Mouse (Mus musculus) limb, embryonic 12.5 days (tissue): ENCODE data around the gene Cd52. TPM values are rescaled to one million over a fixed set of nuclear protein-coding genes. Genes with fewer than 3 reads are reported as not detected.
A peak's percentile ranks its signal among the peaks of the same experiment; 100 is the strongest.
"Not testable (repeated sequence)": the region's sequence is repeated elsewhere in the genome, so short reads cannot be mapped to it uniquely, and the experiment has no call there.

Source experiments
- ATAC-seq: fragments of 200-750 bp; cut with Nextera tagmentation; 2 replicates; pipeline ENCODE4 v1.8.0; 2017; ENCODE audit warnings: low read depth, moderate TSS enrichment; ENCODE audit not compliant: insufficient number of reproducible peaks, insufficient read depth, low FRiP score, low TSS enrichment
- H3K27ac ChIP-seq: fragments of 300-500 bp; sonication (generic); 2 replicates; pipeline ENCODE4 v1.5.1; 2016; ENCODE audit warnings: mild to moderate bottlenecking, moderate library complexity
- H3K27me3 ChIP-seq: fragments of 300-500 bp; sonication (generic); 2 replicates; pipeline ENCODE4 v1.6.1; 2016; ENCODE audit warnings: mild to moderate bottlenecking, moderate library complexity
- H3K36me3 ChIP-seq: fragments of 300-500 bp; sonication (generic); 2 replicates; pipeline ENCODE4 v1.6.1; 2016; ENCODE audit warnings: mild to moderate bottlenecking, moderate library complexity
- H3K4me1 ChIP-seq: fragments of 300-500 bp; sonication (generic); replicated peaks from 2 replicates; pipeline ENCODE4 v1.6.1; 2016
- H3K4me2 ChIP-seq: fragments of 300-500 bp; sonication (generic); 2 replicates; pipeline ENCODE4 v1.6.1; 2016; ENCODE audit warnings: mild to moderate bottlenecking, moderate library complexity
- H3K4me3 ChIP-seq: fragments of 300-500 bp; sonication (generic); replicated peaks from 2 replicates; pipeline ENCODE4 v1.5.1; 2016; ENCODE audit warnings: mild to moderate bottlenecking
- H3K9ac ChIP-seq: fragments of 300-500 bp; sonication (generic); replicated peaks from 2 replicates; pipeline ENCODE4 v1.6.1; 2016; ENCODE audit warnings: mild to moderate bottlenecking, moderate library complexity
- H3K9me3 ChIP-seq: fragments of 300-500 bp; sonication (generic); 2 replicates; pipeline ENCODE4 v1.6.1; 2016; ENCODE audit warnings: mild to moderate bottlenecking, moderate library complexity
- WGBS: fragments of 180-500 bp; shearing (Covaris S2); methylation state at CpG from one replicate; pipeline ENCODE4 v1.1.7; 2016; 5-methylcytosine and 5-hydroxymethylcytosine counted together
- polyA plus RNA-seq: library from polyadenylated mRNA; unstranded; fragments of >200 nt; fragmentation: Nextera tagmentation; extraction: Ambion mirVana; gene quantifications from 2 replicates; pipeline ENCODE4 v1.2.1, GENCODE M21; 2016

Gene Cd52
- 7.7 and 7.9 TPM in 2 replicates for polyA plus RNA-seq

- H3K4me3 ChIP-seq: no peak within 1 kb of the TSS
- H3K9ac ChIP-seq: no peak within 1 kb of the TSS
- H3K9me3 ChIP-seq: no peaks in the 10 kb centered on the region
- no peaks in the 10 kb centered on the region for H3K27me3 ChIP-seq
- no peaks in the 10 kb centered on the region for H3K36me3 ChIP-seq
- no peak within 1 kb of the TSS for H3K4me2 ChIP-seq
- no peak within 1 kb of the TSS for H3K27ac ChIP-seq
- ATAC-seq: no peak
- H3K4me1 ChIP-seq: no peaks in the 10 kb centered on the region
- 69% methylated on average over 3 of the region's 3 CpGs for WGBS
Observed at GRCm38 (mm10) chr4:134094923-134095547, at the start of gene Cd52. Gene Cd52 (minus strand): TSS chr4:134095082.

GRCm38 (mm10) chr4:134144297-134144696, 49.4 kb upstream of the Cd52 start:
- not testable (repeated sequence) for H3K27me3 ChIP-seq, ATAC-seq, H3K4me1 ChIP-seq, H3K4me3 ChIP-seq, H3K9me3 ChIP-seq, H3K9ac ChIP-seq, H3K27ac ChIP-seq, H3K4me2 ChIP-seq
- H3K36me3 ChIP-seq: peaks cover 37% of the 10 kb centered on the region
- 91% methylated on average over 5 of the region's 5 CpGs for WGBS

DNA sequence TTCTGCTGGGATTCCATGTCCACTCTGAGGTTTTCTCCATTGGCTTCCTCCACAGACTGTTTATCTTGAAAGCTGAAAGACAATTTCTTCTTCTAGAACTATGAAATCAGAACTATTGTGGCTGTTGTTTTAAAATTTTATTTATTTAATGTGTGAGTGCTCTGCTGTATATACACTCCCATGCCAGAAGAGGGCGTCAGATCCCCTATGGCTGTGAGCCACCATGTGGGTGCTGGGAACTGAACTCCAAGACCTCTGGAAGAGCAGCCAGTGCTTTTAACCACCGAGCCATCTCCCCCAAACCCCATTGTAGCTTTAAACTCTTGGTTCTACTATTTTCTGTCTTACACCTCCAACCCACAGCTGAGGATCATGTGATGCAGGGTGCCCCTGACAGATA, 44.0 kb upstream of the Cd52 start:
- peaks cover 19% of the 10 kb centered on the region for H3K36me3 ChIP-seq
- H3K4me2 ChIP-seq: no peak overlapping the region
- no peak overlapping the region for H3K27ac ChIP-seq
- peaks cover 21% of the 10 kb centered on the region for H3K4me1 ChIP-seq
- WGBS: 86% methylated on average over 2 of the region's 2 CpGs
- H3K9me3 ChIP-seq: no peaks in the 10 kb centered on the region
- ATAC-seq: no peak
- H3K9ac ChIP-seq: no peak overlapping the region
- H3K27me3 ChIP-seq: no peaks in the 10 kb centered on the region
- H3K4me3 ChIP-seq: no peak overlapping the region

DNA sequence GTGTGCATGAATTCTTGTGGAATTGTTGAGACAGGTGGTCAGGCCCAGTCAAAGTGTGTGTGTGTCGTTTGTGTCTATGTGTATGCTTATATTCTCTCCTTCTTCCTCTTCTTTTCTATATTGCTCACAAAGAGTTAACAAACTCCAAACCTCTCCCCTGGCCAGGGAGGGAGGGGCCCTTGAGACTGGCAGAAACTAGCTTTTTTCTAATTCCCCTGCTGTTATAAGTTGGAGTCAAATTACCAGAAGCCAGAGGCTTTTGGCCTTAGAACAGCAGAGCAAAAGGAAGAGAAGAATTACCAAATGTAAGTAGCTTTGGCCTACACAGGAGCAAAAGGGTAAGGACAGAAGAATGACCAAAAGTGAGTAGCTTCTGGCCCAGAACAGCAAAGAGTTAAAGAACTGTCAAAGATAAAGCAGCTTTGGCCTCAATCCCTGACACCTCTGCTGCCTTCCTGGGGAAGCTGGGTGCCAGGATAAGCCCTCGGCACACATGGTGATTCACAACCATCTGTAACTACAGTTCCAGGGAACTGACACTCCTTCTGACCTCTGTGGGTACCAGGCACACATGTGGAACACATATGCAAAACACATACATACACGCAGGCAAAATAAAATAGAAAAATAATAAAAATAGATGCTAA, 41.5 kb upstream of the Cd52 start:
- Histone ChIP-seq H3K4me2 (peak overlapping the region; percentile 37), H3K9ac (0 out of 2 replicates have a peak overlapping the region, but pooled peaks have one; percentile 23), H3K4me3 (no peak overlapping the region), H3K9me3 (no peaks in the 10 kb centered on the region), H3K27me3 (no peaks in the 10 kb centered on the region), H3K4me1 (peaks cover 21% of the 10 kb centered on the region), H3K36me3 (peaks cover 20% of the 10 kb centered on the region; the same call in 1 of the 2 replicates), H3K27ac (peak overlapping the region; percentile 88)
- WGBS: 20% methylated on average over 3 of the region's 3 CpGs
- ATAC-seq: no peak

DNA sequence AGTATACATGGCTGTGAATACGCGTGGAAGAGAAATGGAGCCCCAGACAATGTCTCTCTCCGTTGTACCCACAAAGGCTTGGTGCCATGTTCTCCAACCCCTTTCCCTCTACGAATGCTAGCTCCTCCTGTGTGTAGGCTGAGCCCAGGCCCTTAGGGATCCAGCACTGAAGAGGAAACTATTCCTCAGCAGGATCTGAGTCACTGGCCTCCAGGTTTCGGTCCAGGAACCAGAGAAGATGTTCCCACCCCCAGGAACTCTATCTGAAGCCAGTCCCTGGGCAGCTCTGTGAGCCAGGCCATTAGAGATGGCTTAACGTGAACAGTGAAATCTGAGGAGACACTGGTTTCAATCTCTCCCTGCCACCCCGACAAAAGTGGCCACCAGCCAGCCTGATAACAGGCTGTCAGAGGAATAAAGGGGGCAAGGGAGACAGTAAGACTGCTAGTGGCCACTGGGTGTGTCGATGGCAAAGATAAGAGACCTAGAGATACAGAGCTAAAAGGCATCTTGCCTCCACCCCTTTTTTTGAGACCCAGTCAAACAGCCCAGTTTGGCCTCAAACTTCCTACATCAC, 37.7 kb upstream of the Cd52 start:
- Histone ChIP-seq H3K9ac (no peak overlapping the region), H3K4me1 (peaks cover 44% of the 10 kb centered on the region), H3K27ac (no peak overlapping the region), H3K27me3 (no peaks in the 10 kb centered on the region), H3K4me2 (no peak overlapping the region), H3K4me3 (no peak overlapping the region), H3K36me3 (peaks cover 22% of the 10 kb centered on the region; the same call in 1 of the 2 replicates), H3K9me3 (no peaks in the 10 kb centered on the region)
- 73% methylated on average over 8 of the region's 8 CpGs for WGBS
- ATAC-seq: no peak

GRCm38 (mm10) chr4:134132117-134132516, 37.2 kb upstream of the Cd52 start:
- H3K27ac ChIP-seq: no peak overlapping the region
- WGBS: 92% methylated on average over 3 of the region's 3 CpGs
- no peak for ATAC-seq
- H3K36me3 ChIP-seq: peaks cover 25% of the 10 kb centered on the region; the same call in 1 of the 2 replicates
- H3K9ac ChIP-seq: no peak overlapping the region
- no peak overlapping the region for H3K4me2 ChIP-seq
- no peaks in the 10 kb centered on the region for H3K27me3 ChIP-seq
- no peaks in the 10 kb centered on the region for H3K9me3 ChIP-seq
- no peak overlapping the region for H3K4me3 ChIP-seq
- peaks cover 44% of the 10 kb centered on the region for H3K4me1 ChIP-seq

- Histone ChIP-seq H3K27ac (peak overlapping the region; percentile 91), H3K27me3 (no peaks in the 10 kb centered on the region), H3K4me3 (peak overlapping the region; percentile 86), H3K4me1 (peaks cover 31% of the 10 kb centered on the region), H3K4me2 (peak overlapping the region; percentile 83), H3K36me3 (peaks cover 40% of the 10 kb centered on the region; the same call in 1 of the 2 replicates), H3K9ac (peak overlapping the region; percentile 82), H3K9me3 (no peaks in the 10 kb centered on the region)
- 28% methylated on average over 6 of the region's 6 CpGs for WGBS
- no peak for ATAC-seq
Observed at GRCm38 (mm10) chr4:134129482-134129881, 34.6 kb upstream of the Cd52 start.

GRCm38 (mm10) chr4:134128983-134129362, 34.1 kb upstream of the Cd52 start:
- no peaks in the 10 kb centered on the region for H3K9me3 ChIP-seq
- H3K27ac ChIP-seq: peak overlapping the region; percentile 91
- peaks cover 31% of the 10 kb centered on the region for H3K4me1 ChIP-seq
- peak; percentile 57 for ATAC-seq
- peaks cover 40% of the 10 kb centered on the region; the same call in 1 of the 2 replicates for H3K36me3 ChIP-seq
- peak overlapping the region; percentile 82 for H3K9ac ChIP-seq
- H3K4me2 ChIP-seq: peak overlapping the region; percentile 83
- H3K27me3 ChIP-seq: no peaks in the 10 kb centered on the region
- H3K4me3 ChIP-seq: peak overlapping the region; percentile 86
- WGBS: under 1% methylated on average over 14 of the region's 14 CpGs

DNA sequence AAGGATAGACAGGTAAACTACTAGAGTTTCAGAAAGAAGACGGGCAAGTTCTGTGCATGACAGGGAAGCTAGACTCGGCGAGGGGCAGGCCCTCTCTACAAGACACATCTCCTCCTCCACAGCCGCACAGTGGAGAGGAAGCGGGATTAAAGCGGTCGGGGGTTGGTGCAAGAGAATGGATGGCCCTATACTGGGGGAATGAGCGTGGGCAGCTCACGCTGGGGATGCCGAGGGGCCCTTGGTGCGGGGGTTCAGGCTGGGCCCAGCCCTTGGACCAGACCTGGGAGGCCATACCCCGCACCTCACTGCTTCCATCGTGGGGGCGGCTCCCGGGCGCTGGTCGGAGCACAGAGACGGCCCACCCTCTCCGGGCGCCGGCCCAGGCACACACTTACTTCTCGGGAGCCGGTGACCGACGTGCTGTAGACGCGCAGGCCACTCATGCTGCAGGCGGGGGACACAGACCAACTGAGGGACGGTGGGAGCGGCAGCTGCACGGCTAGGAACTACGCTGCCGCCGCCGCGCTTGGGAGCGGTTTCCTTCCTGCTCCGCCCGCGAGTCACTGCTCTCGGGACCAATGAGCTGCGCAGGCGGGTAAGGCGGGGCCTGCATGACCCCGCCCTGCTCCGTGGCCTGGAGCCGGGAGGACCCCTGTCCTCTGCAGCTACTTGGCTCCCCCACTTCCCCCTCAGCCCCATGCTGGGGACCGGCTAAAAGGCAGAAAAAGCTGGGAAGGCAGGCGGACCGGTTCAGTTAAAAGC, 33.5 kb upstream of the Cd52 start, which contains the start of gene Sh3bgrl3:
TSS of gene Sh3bgrl3 (minus strand) at position 569 of the 762 bp plus-strand sequence.
- peaks cover 38% of the 10 kb centered on the region; the same call in 1 of the 2 replicates for H3K36me3 ChIP-seq
- peak within 1 kb of the TSS; percentile 86 for H3K4me3 ChIP-seq
- H3K9me3 ChIP-seq: no peaks in the 10 kb centered on the region
- peaks cover 31% of the 10 kb centered on the region for H3K4me1 ChIP-seq
- ATAC-seq: peak; percentile 94
- H3K27ac ChIP-seq: peak within 1 kb of the TSS; percentile 91
- H3K4me2 ChIP-seq: peak within 1 kb of the TSS; percentile 83
- no peaks in the 10 kb centered on the region for H3K27me3 ChIP-seq
- peak within 1 kb of the TSS; percentile 82 for H3K9ac ChIP-seq
- 1% methylated on average over 50 of the region's 50 CpGs for WGBS

DNA sequence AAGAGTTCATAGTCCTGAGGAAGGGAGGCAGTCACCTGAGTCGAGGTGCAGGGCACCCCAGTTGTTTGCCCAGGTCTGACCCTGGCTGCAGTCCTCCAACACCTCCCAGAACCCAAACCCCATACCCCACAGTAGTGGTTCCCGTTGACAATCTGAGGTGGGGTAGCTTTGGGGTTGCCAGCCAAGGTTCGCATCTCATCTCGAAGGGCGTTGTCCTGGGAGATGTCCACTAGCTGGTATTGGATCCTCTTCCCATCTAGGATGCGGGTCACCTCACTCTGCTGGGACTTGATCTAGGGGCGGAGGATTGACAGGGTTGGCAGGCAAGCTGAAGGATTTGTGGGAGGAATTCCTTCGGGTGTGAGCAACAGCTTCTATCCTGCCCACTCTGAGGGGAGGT, 32.9 kb upstream of the Cd52 start:
- Histone ChIP-seq H3K9me3 (no peaks in the 10 kb centered on the region), H3K4me3 (peak overlapping the region; percentile 86), H3K27me3 (no peaks in the 10 kb centered on the region), H3K4me1 (peaks cover 31% of the 10 kb centered on the region), H3K27ac (no peak overlapping the region), H3K36me3 (peaks cover 38% of the 10 kb centered on the region; the same call in 1 of the 2 replicates), H3K4me2 (peak overlapping the region; percentile 83), H3K9ac (peak overlapping the region; percentile 82)
- no peak for ATAC-seq
- 60% methylated on average over 8 of the region's 8 CpGs for WGBS

- WGBS: 87% methylated on average over 7 of the region's 7 CpGs
- Histone ChIP-seq H3K27ac (no peak overlapping the region), H3K9ac (no peak overlapping the region; the same call in 1 of the 2 replicates), H3K27me3 (no peaks in the 10 kb centered on the region), H3K4me2 (peak overlapping the region; percentile 83), H3K9me3 (no peaks in the 10 kb centered on the region), H3K4me1 (peaks cover 35% of the 10 kb centered on the region), H3K4me3 (peak overlapping the region; percentile 86; the same call in 1 of the 2 replicates), H3K36me3 (peaks cover 33% of the 10 kb centered on the region; the same call in 1 of the 2 replicates)
- ATAC-seq: no peak
Observed at GRCm38 (mm10) chr4:134127121-134127455, 32.2 kb upstream of the Cd52 start.
